Mouse (Mus musculus) left cerebral cortex, adult 9 months (tissue): ENCODE measurements at regions not wholly inside any gene's neighbourhood (a gene's known extent, or its start where the extent isn't known, plus 50 kb on each side); places are given as distances from the start of the nearest gene placed in this dataset.

Experiments used
- DNase-seq, 2 experiments: peaks; one replicate each; pipeline ENCODE4 v3.0.0; 2022; ENCODE audit warnings: low spot score in 2 of 2

DNA sequence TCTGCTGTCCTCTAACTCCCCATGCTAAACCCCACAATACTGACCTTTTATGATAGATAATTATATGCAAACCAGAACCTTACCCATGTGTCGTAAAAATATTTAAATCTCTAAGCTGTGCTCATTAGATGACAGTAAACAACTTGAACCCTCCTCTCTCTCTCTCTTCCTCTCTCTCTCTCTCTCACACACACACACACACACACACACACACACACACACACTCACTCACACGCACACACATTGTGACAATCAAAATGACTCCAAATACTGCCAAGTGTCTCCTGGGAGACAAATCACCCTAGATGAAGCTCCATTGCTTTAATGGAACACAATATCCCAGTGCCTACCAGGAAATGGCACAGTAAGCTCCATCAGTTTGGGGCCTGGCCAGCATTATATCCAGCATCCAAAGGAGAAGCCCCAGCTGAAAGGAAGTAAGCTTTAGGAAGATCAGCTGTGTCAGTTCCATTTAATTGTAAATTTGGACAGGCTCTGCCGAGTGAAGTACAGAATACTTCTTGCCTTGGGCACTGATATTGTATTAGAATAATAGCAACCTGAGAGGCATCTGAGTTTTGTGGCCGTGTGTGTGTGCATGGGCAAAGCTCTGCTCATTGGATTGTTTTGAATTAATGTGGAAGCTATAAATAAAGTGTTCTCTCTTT is 220.7 kb downstream of the Fam84b start:
- DNase-seq: no peak

DNA sequence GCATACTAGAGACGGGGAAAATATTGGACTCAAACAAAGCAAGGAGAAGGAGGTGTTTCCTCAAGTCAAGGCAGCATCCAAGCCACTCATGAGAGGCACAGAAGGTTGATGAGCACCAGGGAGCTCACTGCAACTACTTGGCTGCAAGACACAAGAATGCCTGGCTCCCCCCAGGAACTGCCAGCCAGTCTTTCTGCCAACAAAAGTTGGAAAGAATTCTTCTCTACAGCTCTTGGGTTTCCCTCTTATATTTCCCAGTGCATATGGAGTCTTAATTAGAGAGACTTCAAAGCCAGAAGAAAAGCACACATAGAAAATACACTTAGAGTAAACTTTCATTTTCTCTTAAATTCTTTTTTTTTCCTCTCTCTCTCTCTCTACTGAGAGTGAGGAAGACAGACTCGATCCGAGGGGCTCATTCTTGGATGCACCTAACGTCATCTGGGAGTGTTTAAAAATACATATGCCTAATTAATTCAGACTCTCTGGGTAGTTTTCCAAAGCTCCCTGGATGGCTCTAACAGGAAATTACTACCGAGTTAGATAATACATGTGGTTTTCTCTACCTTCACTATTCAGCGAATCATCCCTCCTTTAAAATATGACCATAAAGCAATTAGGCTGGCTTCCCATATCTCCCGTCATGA is 222.7 kb downstream of the Fam84b start:
- DNase-seq: peak; percentile 3 to 34

DNA sequence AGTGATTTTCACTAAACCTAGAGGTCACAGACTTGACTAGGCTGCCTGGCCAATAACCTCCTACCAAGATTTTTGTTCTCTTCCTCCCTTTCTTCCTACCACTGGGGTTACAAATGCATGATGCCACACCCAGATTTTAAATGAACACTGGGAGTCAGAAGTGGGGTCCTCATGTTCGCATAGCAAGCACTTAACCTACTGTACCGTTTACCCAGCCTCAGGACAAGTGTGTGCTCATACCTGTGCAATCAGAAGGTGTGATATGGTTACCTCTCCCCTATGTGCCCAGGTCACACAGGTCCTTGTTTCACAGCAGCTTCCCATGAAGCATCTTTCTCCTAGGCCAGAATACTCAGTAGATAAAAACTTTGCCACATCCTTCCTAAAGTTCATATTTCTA is 234.8 kb downstream of the Fam84b start:
- DNase-seq: no peak

DNA sequence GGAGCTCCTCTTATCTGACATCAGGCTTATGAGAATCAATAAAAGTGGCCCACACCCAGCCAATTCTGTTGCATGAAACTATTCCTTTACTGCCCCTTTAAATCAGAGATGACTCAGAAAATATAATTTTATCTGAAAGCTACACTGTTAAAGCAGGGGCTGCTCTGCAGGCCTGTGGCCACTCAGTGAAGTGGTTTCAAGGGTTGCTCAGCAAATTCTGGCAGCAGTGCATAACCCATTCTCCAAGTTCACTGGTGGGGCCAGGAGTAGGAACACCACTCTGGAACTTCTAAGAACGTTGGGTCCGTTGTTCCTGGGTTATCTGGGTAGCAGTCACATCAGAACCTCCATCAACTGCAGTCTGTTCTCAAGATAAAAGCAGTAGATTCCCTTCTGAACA is 236.2 kb downstream of the Fam84b start:
- no peak for DNase-seq

DNA sequence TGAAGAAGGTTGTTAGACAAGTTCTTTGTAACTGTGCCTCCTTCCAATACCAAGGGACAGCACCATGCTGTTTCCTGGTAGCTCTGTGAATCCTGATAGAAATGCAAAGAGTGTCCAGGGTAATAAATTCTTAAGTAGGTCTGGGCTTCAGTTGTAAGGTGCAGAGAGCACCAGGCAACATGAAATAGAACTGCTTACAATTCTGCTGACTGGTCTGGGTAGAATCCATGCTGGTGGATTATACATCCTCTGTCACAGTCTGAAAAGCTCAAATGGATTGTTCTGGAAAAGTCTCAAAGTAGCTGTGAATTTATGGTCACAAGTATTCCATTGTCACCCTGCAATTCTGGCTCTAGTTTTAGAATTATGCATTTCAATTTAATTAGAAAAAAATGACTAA is 251.7 kb downstream of the Fam84b start:
- DNase-seq: no peak

DNA sequence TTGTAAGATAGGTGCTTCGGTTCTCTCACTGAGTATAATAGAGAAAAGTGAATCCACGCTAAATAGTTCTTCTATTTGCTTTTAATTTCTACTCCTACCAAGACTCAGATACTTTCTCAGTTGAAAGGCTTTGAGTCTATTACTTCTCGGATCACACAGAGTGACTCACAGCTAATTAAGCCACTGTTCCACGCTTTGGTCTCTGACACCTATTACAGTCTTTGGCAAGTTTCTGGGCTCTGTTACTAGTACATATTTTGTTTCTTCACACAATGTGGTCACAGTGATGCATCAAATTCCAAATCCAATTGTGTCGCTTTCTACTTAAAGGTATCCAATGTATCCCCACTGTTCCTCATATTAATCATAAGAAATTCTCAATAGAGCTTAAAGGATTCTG is 276.5 kb downstream of the Fam84b start:
- no peak for DNase-seq

DNA sequence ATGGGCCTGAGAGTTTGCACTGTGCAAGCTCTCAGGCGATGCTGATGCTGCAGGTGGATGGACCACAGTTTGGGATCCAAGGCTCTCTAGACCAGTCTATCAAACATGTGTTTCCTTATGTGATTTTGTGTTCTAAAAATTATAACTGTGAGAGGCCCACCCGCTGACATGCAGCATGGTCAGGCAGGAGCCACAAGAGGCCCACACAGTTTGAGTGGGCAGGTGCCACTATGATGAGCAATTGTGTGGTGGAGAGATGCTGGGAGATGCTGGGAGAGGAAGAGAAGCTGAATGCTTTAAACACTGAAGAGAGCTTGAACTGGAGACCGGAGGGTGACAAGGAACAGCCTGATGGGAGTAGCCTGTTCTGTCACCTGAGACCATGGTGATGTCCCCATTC is 287.3 kb downstream of the Fam84b start:
- DNase-seq: peak in 1 of 2 experiments; percentile 5

DNA sequence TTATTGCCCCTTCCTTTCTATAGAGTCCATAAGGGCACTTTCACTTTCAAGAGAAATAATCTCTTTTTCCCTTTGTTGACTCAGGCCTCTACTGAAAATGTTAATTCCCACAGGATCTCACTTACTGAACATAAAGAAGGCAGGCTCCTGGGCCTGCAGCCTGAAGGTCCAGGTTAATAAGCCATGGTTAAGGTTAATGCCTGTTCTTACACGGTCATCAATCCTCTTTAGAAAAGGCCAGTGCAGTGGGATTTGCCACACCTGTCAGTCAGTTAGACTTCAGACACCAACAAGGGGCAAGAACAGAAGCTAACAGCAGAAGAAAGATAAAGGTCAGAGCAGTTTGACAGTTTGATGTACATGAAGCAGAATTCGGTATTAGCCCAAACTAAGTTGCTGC is 288.6 kb downstream of the Fam84b start:
- DNase-seq: no peak

DNA sequence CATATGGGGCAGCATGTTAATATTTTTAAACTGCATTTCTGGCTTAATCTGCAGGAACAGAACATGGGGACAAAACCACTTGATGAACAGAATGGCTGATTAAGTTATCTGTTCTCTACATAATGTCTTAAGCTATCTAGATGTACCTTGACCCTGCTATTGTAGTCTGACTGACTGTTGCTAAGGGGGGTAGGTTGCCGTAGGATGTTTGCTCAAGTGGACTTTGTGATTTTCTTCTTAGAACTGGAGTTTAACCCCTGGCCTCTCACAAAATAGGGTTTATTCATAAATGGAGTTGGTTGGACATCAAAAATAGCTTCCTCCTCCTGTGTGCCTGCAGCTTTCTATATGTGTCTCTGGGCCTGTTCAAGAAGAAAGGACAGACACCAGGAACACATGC is 292.9 kb downstream of the Fam84b start:
- DNase-seq: no peak

DNA sequence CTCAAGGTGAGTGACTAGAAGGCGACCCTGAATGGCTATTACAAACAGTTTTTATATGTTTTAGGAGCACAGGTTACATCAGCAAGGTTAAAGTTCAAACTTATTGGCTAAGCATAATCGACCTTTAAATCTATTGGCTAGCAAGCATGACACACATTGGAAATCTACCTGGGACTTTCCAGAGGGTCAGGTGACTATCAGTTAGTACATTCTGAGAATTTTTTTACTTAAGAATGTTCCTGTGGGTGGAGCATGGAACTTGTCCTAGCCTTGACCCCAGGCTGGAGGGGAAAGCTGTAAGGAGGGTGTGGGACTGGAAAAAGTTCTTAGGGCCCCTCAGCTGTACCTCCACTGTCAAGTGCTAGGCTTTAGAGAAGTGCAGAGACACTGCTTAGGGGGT is 297.9 kb downstream of the Fam84b start:
- DNase-seq: no peak

DNA sequence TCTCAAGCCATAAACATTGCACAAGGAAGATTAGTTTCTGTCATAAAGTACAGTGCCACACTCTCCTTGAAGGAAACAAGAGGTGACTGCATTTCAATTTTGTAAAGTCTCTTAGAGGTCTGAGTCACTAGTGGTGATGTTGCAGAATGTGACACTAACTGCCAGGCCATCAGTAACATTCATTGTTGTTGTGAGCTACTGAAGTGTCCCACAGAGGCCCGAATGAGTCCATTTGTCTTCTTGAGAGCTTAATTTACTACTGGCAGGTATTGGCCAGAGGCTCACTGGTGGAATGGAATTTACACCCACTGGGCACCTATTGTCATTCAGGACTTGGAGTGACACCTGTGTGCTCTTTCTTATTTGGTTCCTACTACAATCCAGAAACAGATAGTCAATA is 299.0 kb downstream of the Fam84b start:
- DNase-seq: no peak

DNA sequence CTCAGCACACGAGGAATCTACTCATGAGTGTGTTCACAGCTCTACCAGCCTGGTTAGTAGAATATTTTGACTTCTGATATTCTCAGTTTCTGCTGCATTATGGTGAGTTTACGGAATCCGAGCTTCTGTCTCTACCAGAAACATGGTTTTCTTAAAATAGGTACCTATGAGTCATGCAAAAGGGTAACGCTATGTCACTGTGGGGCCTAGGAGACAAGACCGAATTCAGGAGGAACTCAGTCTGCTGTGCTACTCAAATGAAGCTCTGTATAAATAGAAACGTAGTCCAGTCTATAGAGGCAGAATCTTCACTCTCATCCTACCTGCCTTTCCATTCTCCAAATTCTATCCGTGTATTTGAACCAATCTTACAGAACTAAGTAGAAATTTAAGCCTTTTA is 305.5 kb downstream of the Fam84b start:
- no peak for DNase-seq

DNA sequence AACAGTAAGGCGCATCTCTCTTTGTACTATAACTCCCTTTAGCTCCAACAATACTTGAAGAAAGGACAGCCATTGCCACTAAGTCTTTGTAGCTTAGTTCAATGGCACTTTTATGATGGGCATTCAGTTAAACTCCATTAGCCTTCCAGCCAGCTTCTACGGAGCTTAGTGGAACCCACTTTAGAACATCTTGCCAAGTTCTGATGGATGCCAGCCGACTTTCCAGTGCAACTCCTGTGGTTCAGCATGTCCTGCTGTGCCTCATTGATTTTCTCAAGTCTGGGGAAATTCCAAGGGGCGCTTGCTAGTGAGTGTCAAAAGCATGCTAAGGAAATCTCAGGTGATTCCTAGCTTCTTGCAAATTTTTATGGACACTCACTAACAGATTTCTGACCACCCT is 316.4 kb downstream of the Fam84b start:
- no peak for DNase-seq

DNA sequence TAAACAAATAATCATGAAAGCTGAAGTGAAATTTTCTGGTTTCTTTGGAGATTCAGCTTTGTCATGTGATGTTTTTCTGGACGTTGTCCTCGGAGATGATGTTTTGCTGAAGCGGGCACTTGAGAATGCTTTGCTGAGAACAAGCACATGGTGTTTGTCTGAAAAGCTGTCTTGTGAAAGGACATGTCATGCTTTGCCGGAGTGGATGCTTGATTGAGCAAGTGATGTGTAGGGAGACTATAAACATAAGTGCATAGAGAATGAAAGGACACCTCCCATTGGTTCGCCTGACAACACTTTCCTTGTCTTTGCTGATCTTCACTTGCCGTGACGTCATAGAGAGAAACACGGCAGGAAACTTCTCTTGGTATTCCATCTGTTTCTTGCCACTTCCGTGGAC is 318.9 kb downstream of the Fam84b start:
- DNase-seq: no peak

DNA sequence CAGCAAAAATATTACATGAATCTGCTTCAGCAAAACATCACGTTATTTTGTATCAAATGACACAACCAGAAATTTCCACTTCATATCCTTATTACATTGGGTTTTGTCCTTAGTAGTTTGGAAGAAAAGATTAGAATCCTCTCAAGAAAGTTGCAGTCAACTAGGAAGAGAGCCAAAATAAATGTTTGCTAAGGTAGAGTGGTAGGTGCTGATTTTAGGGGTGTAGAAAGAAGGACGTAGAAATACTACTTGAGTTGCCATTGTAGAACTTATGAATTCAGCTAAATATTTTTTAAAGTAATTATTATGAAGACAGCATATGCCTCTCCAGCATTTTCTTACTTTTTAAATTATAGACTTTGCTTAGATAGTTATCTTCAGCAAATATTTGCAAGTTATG is 336.8 kb downstream of the Fam84b start:
- DNase-seq: no peak

DNA sequence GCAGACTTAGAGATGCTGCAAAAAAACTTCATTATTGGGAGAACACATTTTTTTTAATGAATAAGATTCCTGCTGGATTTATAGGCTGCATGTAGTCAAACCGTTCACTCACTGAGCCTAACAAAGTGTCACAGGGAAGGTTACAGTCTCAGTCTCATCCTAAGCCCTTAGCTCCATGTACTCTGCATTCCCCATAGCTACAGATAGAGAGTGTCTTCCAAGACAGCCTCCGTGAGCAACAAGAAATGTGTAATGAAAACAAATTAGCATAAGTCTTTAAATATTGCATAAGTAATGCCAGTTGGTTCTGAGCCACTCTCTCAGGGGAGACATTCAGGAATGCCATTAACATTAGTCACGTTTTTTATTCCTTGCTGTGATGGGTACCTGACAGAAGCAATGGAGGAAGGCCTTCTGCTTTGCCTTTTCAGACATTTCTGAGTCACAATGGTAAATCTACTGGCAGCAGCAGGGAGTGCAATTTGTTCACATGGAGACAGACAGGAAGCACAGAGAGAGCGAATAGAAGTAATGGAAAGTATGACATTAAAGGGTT is 376.7 kb downstream of the Fam84b start:
- no peak for DNase-seq

DNA sequence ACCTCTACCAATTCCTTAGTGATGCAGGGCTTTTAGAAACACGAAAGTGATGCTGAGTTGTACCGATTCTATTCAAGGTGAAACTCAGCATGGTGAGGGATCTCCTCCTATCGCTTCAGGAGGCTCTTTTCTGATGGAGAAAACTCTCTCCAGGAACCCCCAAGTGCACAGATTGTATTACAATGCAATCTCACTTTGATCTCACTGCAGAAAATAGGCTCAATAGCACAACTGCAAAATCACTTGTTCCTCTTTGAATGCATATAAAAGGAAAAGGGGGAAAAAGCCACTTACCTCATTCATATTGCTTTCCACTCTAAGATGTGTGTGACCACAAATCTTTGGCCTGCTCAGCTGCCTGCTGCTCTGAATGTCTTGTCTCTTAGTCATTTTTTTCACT is 378.5 kb downstream of the Fam84b start:
- DNase-seq: no peak

DNA sequence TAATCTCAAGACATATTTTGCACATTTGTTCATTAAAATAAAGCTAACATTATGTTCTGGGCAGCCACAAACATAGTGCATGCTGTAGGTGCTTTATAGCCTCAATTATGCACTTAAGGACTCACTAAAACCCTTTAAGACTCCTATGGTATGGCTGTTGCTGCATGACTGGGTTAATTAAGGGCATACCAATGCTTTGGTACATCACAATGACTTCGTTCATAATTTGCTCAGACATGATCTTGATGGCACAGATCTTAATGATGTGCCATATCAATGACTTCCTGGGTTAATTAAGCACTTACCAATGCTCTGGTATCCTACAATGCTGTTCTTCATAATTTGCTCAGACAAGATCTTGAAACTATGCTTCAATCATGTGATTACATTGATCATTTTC is 415.5 kb upstream of the 4933412E24Rik start:
- no peak for DNase-seq

DNA sequence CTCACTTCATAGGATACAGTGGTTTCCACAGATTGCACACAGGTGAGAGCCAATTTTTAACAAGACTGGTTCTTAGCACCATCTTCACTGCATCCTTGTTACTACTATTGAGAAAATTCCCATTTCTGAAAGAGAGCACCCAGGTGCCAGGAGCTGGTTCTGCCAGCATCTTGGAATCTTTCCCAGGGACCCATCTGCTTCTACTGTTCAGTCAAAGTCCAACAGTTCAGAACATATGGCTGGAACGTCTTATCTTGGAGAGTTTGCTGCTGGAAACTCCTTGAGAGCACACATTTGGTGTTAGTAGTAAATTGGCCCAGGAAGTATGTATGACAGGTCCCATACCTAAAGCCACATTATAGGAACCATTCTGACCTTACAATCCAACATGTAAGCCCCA is 402.7 kb upstream of the 4933412E24Rik start:
- peak; percentile 16 to 64 for DNase-seq

DNA sequence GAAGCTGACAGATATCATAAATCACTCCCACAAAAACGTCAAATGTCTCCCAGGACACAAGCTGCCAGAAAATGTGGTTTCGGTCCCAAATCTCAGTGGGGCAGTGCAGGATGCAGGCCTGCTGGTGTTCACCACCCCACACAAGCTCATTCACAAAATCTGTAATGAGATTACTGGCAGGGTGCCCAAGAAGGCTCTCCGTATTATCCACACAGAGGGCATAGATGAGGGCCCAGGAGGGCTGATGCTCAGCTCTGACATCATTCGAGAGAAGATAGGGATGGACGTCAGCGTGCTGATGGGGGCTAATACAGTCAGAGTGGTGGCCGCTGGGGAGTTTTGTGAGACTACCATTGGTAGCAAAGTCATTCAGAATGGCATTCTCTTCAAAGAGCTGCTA is 375.9 kb upstream of the 4933412E24Rik start:
- no peak for DNase-seq

DNA sequence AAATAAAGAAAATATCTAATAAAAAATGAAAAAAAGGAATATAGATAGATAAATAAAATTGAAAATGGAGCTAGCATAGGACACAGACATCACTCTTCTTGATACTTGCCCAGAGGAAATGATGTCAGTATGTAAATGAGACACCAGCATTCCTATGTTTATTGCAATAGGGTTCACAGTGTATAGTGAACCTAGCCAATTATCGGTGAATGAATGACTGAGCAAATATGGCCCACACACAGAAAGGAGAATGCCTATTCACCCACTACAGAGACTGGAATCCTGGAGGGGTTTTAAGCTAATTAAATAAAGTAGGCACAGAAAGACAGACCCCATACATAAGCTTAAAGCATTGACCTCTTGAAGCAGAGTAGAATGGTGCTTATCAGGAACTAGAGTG is 373.9 kb upstream of the 4933412E24Rik start:
- no peak for DNase-seq

DNA sequence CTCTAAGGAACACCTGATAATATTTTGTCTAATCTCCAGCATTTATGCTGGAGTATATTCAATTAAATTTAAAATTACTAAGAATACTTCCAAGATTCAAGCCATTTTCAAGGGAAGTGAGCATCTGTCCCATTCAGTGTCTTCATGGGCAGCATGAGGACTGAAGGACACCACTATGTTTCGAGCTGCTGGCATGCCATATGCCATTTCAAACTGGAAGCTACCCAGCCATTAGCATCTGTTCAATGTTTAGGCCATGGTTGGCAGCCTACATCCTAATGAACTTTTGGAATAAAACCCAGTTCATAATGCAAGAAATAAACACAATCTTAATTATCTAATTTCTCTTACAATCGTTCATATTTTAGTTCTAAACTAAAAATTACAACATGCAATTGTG is 371.5 kb upstream of the 4933412E24Rik start:
- no peak for DNase-seq
